Mouse (Mus musculus): Measurements from ENCODE around the gene Folh1.

- no peak for TF ChIP-seq CEBPB (IDR thresholded peaks at IDR 0.05; ENCODE audit: insufficient read depth, poor library complexity, severe bottlenecking)
- no peak for TF ChIP-seq MYOD1 (IDR thresholded peaks at IDR 0.05; ENCODE audit: control insufficient read depth in 1 of 3, insufficient read length in 2 of 3, low read depth in 2 of 3)
- no peak for TF ChIP-seq POLR2A (IDR thresholded peaks at IDR 0.05; ENCODE audit: insufficient read length, low read depth)
- TF ChIP-seq TCF12 (IDR thresholded peaks at IDR 0.05; ENCODE audit: insufficient read depth, poor library complexity, severe bottlenecking), result no peak
- no peak for TF ChIP-seq POLR2AphosphoS2 (IDR thresholded peaks at IDR 0.05; ENCODE audit: insufficient read length, low read depth)
- no peak for TF ChIP-seq E2F4 (IDR thresholded peaks at IDR 0.05; ENCODE audit: insufficient read depth)
- TF ChIP-seq MYOG (IDR thresholded peaks at IDR 0.05; ENCODE audit: control insufficient read depth in 1 of 3, insufficient read depth in 1 of 3, insufficient read length in 2 of 3, low read depth in 2 of 3), result no peak
- no peak for TF ChIP-seq TCF3 (IDR thresholded peaks at IDR 0.05; ENCODE audit: insufficient read length, low read depth)
- TF ChIP-seq REST (IDR thresholded peaks at IDR 0.05; ENCODE audit: insufficient read depth, insufficient read length), result no peak
- no peak for TF ChIP-seq MAX (IDR thresholded peaks at IDR 0.05; ENCODE audit: low read depth)
- no peak for TF ChIP-seq USF1 (IDR thresholded peaks at IDR 0.05; ENCODE audit: low read depth)
Observed at GRCm38 (mm10) chr7:86760751-86761150, 15.0 kb downstream of the Folh1 start.

Data from myocyte (in vitro differentiated cells).